Mouse (Mus musculus) liver (tissue): ENCODE data around the gene Gm21693.
"Not testable (repeated sequence)": the region's sequence is repeated elsewhere in the genome, so short reads cannot be mapped to it uniquely, and the experiment has no call there.

Experiments
- DNase-seq: peaks from one replicate; pipeline ENCODE4 v3.0.0-alpha.2; 2020; ENCODE audit warnings: mixed read lengths

The Gm21693 gene

GRCm38 (mm10) chrY:3345229-3345628 lies at the start of gene Gm21693:
Gm21693 (minus strand) TSS chrY:3345329.
- not testable (repeated sequence) for DNase-seq

GRCm38 (mm10) chrY:3340661-3341060 lies 4.5 kb downstream of the Gm21693 start:
- DNase-seq: not testable (repeated sequence)

- DNase-seq: not testable (repeated sequence)
These were observed 38.8 kb downstream of the Gm21693 start, which contains the start of gene Gm21677 for GRCm38 (mm10) chrY:3306349-3306748. Gm21677 (minus strand) TSS chrY:3306449.
